Comparison of ENCODE assay signal across 16 mouse cellular contexts in genomic region chr9:59389086-59389485, GRCm38 (mm10).
"Had no signal": no experiment of that assay in that cellular context is flagged by ENCODE, and none has a peak within 500 bp of the region (broad histone marks: within the 10 kb centered on the region; RNA-seq: fewer than 3 reads in every experiment).

No protein-coding gene starts in this region.

- H3K27me3 ChIP-seq: limb, embryonic 15.5 days; liver, embryonic 12.5 days; megakaryocyte, embryonic 14.5 days; midbrain, embryonic 15.5 days; neural tube, embryonic 12.5 days; stomach, embryonic 15.5 days had no signal

- H3K9me3 ChIP-seq: limb, embryonic 15.5 days; liver, embryonic 12.5 days; megakaryocyte, embryonic 14.5 days; midbrain, embryonic 15.5 days; neural tube, embryonic 12.5 days; stomach, embryonic 15.5 days had no signal

- H3K4me1 ChIP-seq: limb, embryonic 15.5 days; midbrain, embryonic 15.5 days; neural tube, embryonic 12.5 days; stomach, embryonic 15.5 days had no signal

- H3K27ac ChIP-seq: layer of hippocampus, adult 2 months; limb, embryonic 15.5 days; liver, embryonic 12.5 days; macrophage; midbrain, embryonic 15.5 days; neural tube, embryonic 12.5 days; stomach, embryonic 15.5 days had no signal

- ATAC-seq: liver, embryonic 12.5 days; midbrain, embryonic 15.5 days had no signal

- H3K9ac ChIP-seq: limb, embryonic 15.5 days; liver, embryonic 12.5 days; lung, embryonic 14.5 days; midbrain, embryonic 15.5 days; neural tube, embryonic 12.5 days; stomach, embryonic 15.5 days had no signal

- H3K4me3 ChIP-seq: layer of hippocampus, adult 2 months; limb, embryonic 15.5 days; liver, embryonic 12.5 days; megakaryocyte, embryonic 14.5 days; midbrain, embryonic 15.5 days; neural tube, embryonic 12.5 days; stomach, embryonic 15.5 days had no signal

- H3K4me2 ChIP-seq: limb, embryonic 15.5 days; liver, embryonic 12.5 days; lung, embryonic 14.5 days; midbrain, embryonic 11.5 days; midbrain, embryonic 15.5 days; neural tube, embryonic 12.5 days; stomach, embryonic 15.5 days had no signal

- DNase-seq: kidney, postnatal 10 days; kidney, postnatal 4 days; left cerebral cortex, postnatal 4 days; lung, embryonic 14.5 days; lung, postnatal 14 days; right cerebral cortex, postnatal 4 days; thymus, postnatal 36 days had no signal
